Mouse (Mus musculus) liver, postnatal 0 days (tissue): ENCODE data around the gene Lrrc4c. TPM values are rescaled to one million over a fixed set of nuclear protein-coding genes. Genes with fewer than 3 reads are reported as not detected.

ENCODE experiments used
- ATAC-seq: fragments of 200-750 bp; cut with Nextera tagmentation; 2 replicates; pipeline ENCODE4 v1.8.0; 2017; ENCODE audit warnings: mild to moderate bottlenecking, moderate library complexity
- DNase-seq: peaks from one replicate; pipeline ENCODE4 v3.0.0-alpha.2; 2016
- H3K27ac ChIP-seq: fragments of 300-500 bp; sonication (generic); 2 replicates; pipeline ENCODE4 v1.5.1; 2014; ENCODE audit warnings: antibody characterized with exemption, moderate library complexity, mild to moderate bottlenecking, low read depth
- H3K27me3 ChIP-seq: fragments of 300-500 bp; sonication (generic); 2 replicates; pipeline ENCODE4 v1.6.1; 2014; ENCODE audit warnings: low read length, control low read depth, mixed read lengths; ENCODE audit not compliant: insufficient read depth
- H3K36me3 ChIP-seq: fragments of 300-500 bp; sonication (generic); replicated peaks from 2 replicates; pipeline ENCODE4 v1.6.1; 2014; ENCODE audit warnings: mild to moderate bottlenecking, control low read depth, low read length, moderate library complexity, mixed read lengths; ENCODE audit not compliant: insufficient read depth
- H3K4me1 ChIP-seq: fragments of 300-500 bp; sonication (generic); 2 replicates; pipeline ENCODE4 v1.6.1; 2014; ENCODE audit warnings: antibody characterized with exemption, mild to moderate bottlenecking, control low read depth; ENCODE audit not compliant: insufficient read depth
- H3K4me2 ChIP-seq: fragments of 300-500 bp; sonication (generic); 2 replicates; pipeline ENCODE4 v1.6.1; 2014; ENCODE audit warnings: low read depth, mild to moderate bottlenecking, low read length, moderate library complexity, mixed read lengths
- H3K4me3 ChIP-seq: fragments of 300-500 bp; sonication (generic); 2 replicates; pipeline ENCODE4 v1.5.1; 2014; ENCODE audit warnings: low read depth, low read length
- H3K9ac ChIP-seq: fragments of 300-500 bp; sonication (generic); replicated peaks from 2 replicates; pipeline ENCODE4 v1.6.1; 2014; ENCODE audit warnings: mild to moderate bottlenecking, moderate library complexity
- H3K9me3 ChIP-seq: fragments of 300-500 bp; sonication (generic); 2 replicates; pipeline ENCODE4 v1.6.1; 2016; ENCODE audit warnings: mild to moderate bottlenecking, control low read depth, low read length, mixed read lengths
- CTCF ChIP-seq: sonication (generic); IDR thresholded peaks from 2 replicates; pipeline ENCODE4 v1.5.1; 2016; ENCODE audit warnings: antibody characterized with exemption, low read depth
- EP300 ChIP-seq: IDR thresholded peaks from 2 replicates; pipeline ENCODE4 v1.6.1; 2016; ENCODE audit warnings: antibody characterized with exemption, low read depth, mild to moderate bottlenecking
- whole genome bisulfite sequencing: fragments of 180-500 bp; shearing (Covaris S2); extraction: QIAGEN DNeasy Blood & Tissue Kit; methylation state at CpG from one replicate; pipeline ENCODE4 v1.1.7; 2014; ENCODE audit not compliant: insufficient replicate concordance; 5-methylcytosine and 5-hydroxymethylcytosine counted together
- polyA plus RNA-seq: library from polyadenylated mRNA; unstranded; fragments of >200 nt; fragmentation: Nextera tagmentation; extraction: Ambion mirVana; gene quantifications from 2 replicates; pipeline ENCODE4 v1.2.1, GENCODE M21; 2015

Lrrc4c gene
- polyA plus RNA-seq, 1 experiment from 2014 or later, result 0.36 TPM

DNA sequence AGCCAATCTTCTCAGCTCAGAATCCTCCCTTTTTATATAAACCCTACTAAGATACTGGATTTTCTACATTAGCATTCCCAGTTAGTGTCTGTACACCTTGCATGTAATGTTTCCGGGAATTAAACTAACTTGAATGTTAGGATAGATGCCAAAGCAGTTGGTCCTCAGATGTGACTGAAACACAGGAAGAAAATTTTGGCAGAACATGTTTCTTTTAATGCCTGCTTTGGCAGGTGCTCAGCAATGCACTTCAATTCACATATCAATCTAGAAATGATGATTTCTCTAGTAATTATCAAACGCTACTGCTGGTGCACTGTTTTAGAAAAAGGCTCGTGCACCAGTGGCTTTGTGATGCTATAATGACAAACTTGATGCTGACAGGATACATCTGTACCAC, 806.3 kb downstream of the Lrrc4c start:
- no peaks in the 10 kb centered on the region for H3K4me1 ChIP-seq
- no peak overlapping the region for H3K27ac ChIP-seq
- 72% methylated on average over 3 of the region's 3 CpGs for WGBS
- H3K4me2 ChIP-seq, result no peak overlapping the region
- no peaks in the 10 kb centered on the region for H3K36me3 ChIP-seq
- TF ChIP-seq CTCF, result no peak
- no peak for TF ChIP-seq EP300
- no peak for ATAC-seq
- H3K27me3 ChIP-seq, result no peaks in the 10 kb centered on the region
- H3K9me3 ChIP-seq, result no peaks in the 10 kb centered on the region
- H3K9ac ChIP-seq, result no peak overlapping the region
- DNase-seq, result no peak
- no peak overlapping the region for H3K4me3 ChIP-seq

DNA sequence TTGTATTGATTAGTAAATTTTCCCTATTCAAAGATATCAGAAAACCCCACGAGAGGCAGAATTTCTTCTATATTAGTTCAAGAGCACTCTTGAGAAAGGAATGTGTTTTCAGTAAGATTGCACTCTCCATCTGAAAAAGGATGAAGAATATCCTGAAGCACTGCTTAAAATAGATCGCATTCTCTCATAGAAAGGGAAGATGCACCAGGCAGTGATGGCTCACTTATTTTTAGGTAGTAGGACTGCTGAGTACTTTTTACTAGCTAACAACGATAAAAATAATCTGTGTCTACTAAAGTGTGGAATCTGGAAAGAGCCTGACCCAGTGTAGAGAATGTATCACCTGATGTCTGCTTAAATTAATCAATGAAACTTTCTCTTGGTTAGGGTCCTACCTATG, 820.5 kb downstream of the Lrrc4c start:
- Histone ChIP-seq H3K27ac (no peak overlapping the region), H3K4me1 (no peaks in the 10 kb centered on the region), H3K36me3 (no peaks in the 10 kb centered on the region), H3K4me2 (no peak overlapping the region), H3K4me3 (no peak overlapping the region), H3K9me3 (no peaks in the 10 kb centered on the region), H3K27me3 (no peaks in the 10 kb centered on the region), H3K9ac (no peak overlapping the region)
- no peak for TF ChIP-seq CTCF
- no peak for TF ChIP-seq EP300
- ATAC-seq (no peak), DNase-seq (no peak)
- 74% methylated on average over 3 of the region's 3 CpGs for WGBS

DNA sequence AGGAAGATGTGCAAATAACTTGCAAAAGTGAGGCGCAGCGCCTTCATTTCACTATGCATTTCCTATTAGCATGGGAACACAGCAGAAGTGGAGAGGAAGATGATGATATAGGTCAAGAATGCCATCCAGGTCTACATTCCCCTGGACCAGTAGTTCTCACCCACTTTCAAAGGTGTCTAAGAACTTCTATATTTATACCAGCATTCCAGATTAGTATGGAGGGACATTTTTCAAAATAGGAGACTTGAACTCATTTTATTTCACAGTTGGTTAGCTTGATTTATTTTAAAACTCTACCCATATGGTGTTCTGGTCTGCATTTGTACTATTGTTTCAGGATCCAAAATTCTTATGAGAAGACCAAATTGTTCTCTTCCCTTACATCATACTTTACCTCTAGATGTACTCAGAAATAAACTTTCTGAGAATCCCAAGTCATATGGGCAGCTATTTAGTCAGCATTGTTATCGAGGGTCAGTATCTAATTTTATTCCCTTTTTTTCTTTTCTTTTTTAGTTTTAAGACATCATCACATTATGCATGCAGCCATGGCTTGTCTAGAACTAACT, 833.7 kb downstream of the Lrrc4c start:
- 89% methylated on average over 3 of the region's 3 CpGs for WGBS
- H3K36me3 ChIP-seq, result no peaks in the 10 kb centered on the region
- no peak for TF ChIP-seq EP300
- no peak for TF ChIP-seq CTCF
- ATAC-seq (no peak), DNase-seq (no peak)
- H3K9me3 ChIP-seq, result no peaks in the 10 kb centered on the region
- H3K4me2 ChIP-seq, result no peak overlapping the region
- no peaks in the 10 kb centered on the region for H3K27me3 ChIP-seq
- no peak overlapping the region for H3K9ac ChIP-seq
- no peak overlapping the region for H3K27ac ChIP-seq
- H3K4me3 ChIP-seq, result no peak overlapping the region
- no peaks in the 10 kb centered on the region for H3K4me1 ChIP-seq

DNA sequence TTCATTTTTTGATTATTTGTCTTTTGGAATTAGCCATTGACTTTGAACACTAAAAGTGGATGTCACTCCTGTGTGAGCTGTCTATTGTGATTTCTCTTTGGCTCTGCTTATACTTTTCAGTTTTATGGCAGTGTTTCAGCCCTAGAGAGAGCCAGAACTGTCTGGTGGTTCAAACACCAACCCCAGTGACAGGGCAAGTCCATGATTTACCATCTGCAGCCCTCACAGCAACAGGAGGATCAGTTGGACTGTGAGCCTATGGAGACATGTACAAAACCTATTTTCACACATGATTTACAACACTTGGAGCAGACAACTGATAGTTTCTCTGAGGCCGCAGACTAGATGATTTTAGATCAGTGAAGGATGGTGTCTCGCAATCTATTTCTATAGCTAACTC, 847.8 kb downstream of the Lrrc4c start:
- no peaks in the 10 kb centered on the region for H3K4me1 ChIP-seq
- no peaks in the 10 kb centered on the region for H3K36me3 ChIP-seq
- no peaks in the 10 kb centered on the region for H3K9me3 ChIP-seq
- no peak overlapping the region for H3K4me3 ChIP-seq
- no peak overlapping the region for H3K27ac ChIP-seq
- no peak overlapping the region for H3K4me2 ChIP-seq
- no peak for TF ChIP-seq EP300
- TF ChIP-seq CTCF, result no peak
- H3K9ac ChIP-seq, result no peak overlapping the region
- DNase-seq (no peak), ATAC-seq (no peak)
- WGBS, result 76% methylated on average over 2 of the region's 2 CpGs
- H3K27me3 ChIP-seq, result no peaks in the 10 kb centered on the region

DNA sequence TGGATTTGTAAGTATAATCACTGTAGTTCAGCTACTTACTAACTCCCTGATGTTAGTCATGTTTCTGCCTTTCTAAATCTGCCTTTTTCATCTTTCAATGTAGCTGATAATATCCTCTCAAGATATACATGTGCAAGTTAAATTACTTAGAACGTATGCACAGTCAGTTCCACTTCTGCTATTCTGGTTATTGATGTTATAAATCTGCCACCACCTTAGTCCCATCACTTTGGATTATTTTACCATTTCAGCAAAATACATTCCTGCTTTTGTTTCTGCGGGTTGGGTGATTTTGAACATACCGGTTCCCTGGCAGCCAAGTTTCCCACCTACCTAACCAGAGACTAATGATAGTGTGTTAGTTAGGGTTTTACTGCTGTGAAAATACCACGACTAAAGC, 860.4 kb downstream of the Lrrc4c start:
- TF ChIP-seq EP300 (no peak), CTCF (no peak)
- WGBS, result 70% methylated on average over 4 of the region's 4 CpGs
- ATAC-seq (no peak), DNase-seq (no peak)
- no peak overlapping the region for H3K4me2 ChIP-seq
- no peak overlapping the region for H3K9ac ChIP-seq
- no peaks in the 10 kb centered on the region for H3K27me3 ChIP-seq
- H3K4me3 ChIP-seq, result no peak overlapping the region
- H3K4me1 ChIP-seq, result no peaks in the 10 kb centered on the region
- no peaks in the 10 kb centered on the region for H3K36me3 ChIP-seq
- no peak overlapping the region for H3K27ac ChIP-seq
- H3K9me3 ChIP-seq, result no peaks in the 10 kb centered on the region

DNA sequence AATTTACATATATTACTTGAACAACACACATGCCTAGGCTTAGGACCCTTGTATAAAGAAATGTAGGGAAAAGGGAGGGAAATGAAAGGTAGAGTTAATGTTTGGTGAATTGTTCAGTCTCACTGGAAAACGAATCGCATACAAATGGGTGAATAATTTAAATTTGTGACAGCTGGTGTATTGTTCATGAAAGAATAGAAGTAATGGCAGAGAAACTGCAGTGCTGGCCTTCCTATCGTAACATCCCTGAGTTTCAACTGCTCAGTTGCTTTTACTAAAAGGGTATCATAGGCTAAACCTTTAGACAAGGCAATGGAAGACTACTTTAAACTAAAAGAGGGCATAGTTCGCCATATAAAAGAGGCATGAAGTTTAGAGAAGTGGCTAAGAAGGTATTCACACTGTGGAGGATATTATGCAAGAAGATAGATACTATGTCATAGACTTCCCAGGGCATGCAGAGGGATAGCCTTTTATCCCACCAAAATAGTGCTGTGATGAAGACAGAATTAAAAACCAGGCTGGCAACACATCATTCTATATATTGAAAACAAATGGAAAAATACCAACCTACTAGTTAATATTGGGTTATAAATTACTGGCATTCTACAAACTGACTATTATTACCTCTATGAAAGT, 879.1 kb downstream of the Lrrc4c start:
- no peak for TF ChIP-seq CTCF
- TF ChIP-seq EP300, result no peak
- no peak overlapping the region for H3K4me2 ChIP-seq
- no peaks in the 10 kb centered on the region for H3K36me3 ChIP-seq
- no peaks in the 10 kb centered on the region for H3K9me3 ChIP-seq
- ATAC-seq (no peak), DNase-seq (no peak)
- no peak overlapping the region for H3K4me3 ChIP-seq
- H3K27ac ChIP-seq, result no peak overlapping the region
- no peaks in the 10 kb centered on the region for H3K4me1 ChIP-seq
- H3K27me3 ChIP-seq, result no peaks in the 10 kb centered on the region
- H3K9ac ChIP-seq, result no peak overlapping the region
- WGBS, result 60% methylated on average over 4 of the region's 4 CpGs

DNA sequence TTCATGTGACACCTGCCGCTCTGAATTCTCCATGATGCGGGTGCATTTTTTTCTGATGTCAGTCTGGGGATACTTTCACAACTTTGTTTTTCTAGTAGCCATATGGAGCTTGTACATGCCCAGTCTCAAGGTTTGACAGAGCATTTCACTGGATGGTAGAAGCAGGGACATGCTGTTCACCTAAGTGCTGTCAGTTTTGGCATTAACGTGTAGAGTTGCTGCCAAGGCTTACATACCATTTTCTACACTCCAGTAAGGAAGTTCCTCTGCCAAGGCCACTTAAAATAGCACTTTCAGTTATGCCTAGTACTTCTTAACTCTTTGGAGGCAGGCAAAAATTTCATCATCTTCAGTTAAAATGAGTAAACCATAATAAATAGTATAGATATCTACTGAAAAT, 915.0 kb downstream of the Lrrc4c start:
- no peak overlapping the region for H3K4me2 ChIP-seq
- H3K9me3 ChIP-seq, result no peaks in the 10 kb centered on the region
- H3K27me3 ChIP-seq, result no peaks in the 10 kb centered on the region
- DNase-seq (no peak), ATAC-seq (no peak)
- no peak for TF ChIP-seq EP300
- TF ChIP-seq CTCF, result no peak
- H3K4me1 ChIP-seq, result no peaks in the 10 kb centered on the region
- 76% methylated on average over 3 of the region's 3 CpGs for WGBS
- no peak overlapping the region for H3K27ac ChIP-seq
- H3K9ac ChIP-seq, result no peak overlapping the region
- no peak overlapping the region for H3K4me3 ChIP-seq
- no peaks in the 10 kb centered on the region for H3K36me3 ChIP-seq
